Mouse (Mus musculus) CH12.LX (cell line): ENCODE data around the gene Rab3ip. TPM values are rescaled to one million over a fixed set of nuclear protein-coding genes. Genes with fewer than 3 reads are reported as not detected.

ENCODE experiments used
- DNase-seq: peaks from one replicate; pipeline ENCODE4 v3.0.0-alpha.2; 2013; ENCODE audit errors: extremely low read depth
- H3K27ac ChIP-seq: 2 replicates; pipeline ENCODE4 v1.5.1; 2012; ENCODE audit warnings: low read depth, mild to moderate bottlenecking, control low read depth, moderate library complexity; ENCODE audit not compliant: insufficient read depth
- H3K27me3 ChIP-seq: replicated peaks from 2 replicates; pipeline ENCODE3; 2012; ENCODE audit warnings: inconsistent platforms
- H3K36me3 ChIP-seq, 2 experiments: replicated peaks in 1 of 2; 2 replicates each; pipeline versions ENCODE3 to v1.6.1; 2012; ENCODE audit warnings: inconsistent platforms in 1 of 2, low read length in 1 of 2, mild to moderate bottlenecking in 1 of 2, mixed read lengths in 1 of 2, moderate library complexity in 1 of 2; ENCODE audit not compliant: control insufficient read depth in 1 of 2, insufficient read depth in 1 of 2
- H3K4me1 ChIP-seq, 2 experiments: 2 replicates each; pipeline ENCODE4 v1.6.1; 2012; ENCODE audit warnings: inconsistent platforms in 1 of 2, moderate library complexity in 1 of 2; ENCODE audit not compliant: insufficient read depth in 2 of 2, control insufficient read depth in 1 of 2
- H3K4me2 ChIP-seq: 2 replicates; pipeline ENCODE4 v1.6.1; 2012; ENCODE audit warnings: low read depth, mild to moderate bottlenecking, control low read depth; ENCODE audit not compliant: poor library complexity, insufficient read depth, severe bottlenecking
- H3K4me3 ChIP-seq, 3 experiments: fragments of 150-350 bp in 1 of 3; sonication (generic) in 1 of 3; replicated peaks in 1 of 3; 2 replicates each; pipeline versions ENCODE3 to v1.5.1; 2011 to 2012; ENCODE audit warnings: low read depth in 2 of 3, low read length in 2 of 3, mild to moderate bottlenecking in 2 of 3, moderate library complexity in 2 of 3, control low read depth in 1 of 3, improper control_type of control experiment in 1 of 3, inconsistent platforms in 1 of 3, mixed read lengths in 1 of 3; ENCODE audit not compliant: poor library complexity in 1 of 3
- H3K79me2 ChIP-seq: replicated peaks from 2 replicates; pipeline ENCODE4 v1.6.1; 2012; ENCODE audit warnings: mild to moderate bottlenecking, moderate library complexity; ENCODE audit not compliant: control insufficient read depth, poor library complexity, insufficient read depth, severe bottlenecking; ENCODE audit errors: extremely low read depth
- H3K9ac ChIP-seq: 2 replicates; pipeline ENCODE4 v1.6.1; 2012; ENCODE audit warnings: low read depth, mild to moderate bottlenecking, control low read depth, moderate library complexity; ENCODE audit not compliant: insufficient read depth
- H3K9me3 ChIP-seq: replicated peaks from 2 replicates; pipeline ENCODE3; 2012; ENCODE audit warnings: low read length, inconsistent platforms, mixed read lengths
- BHLHE40 ChIP-seq: IDR thresholded peaks from 2 replicates; pipeline ENCODE4 v1.6.1; 2011; ENCODE audit warnings: mild to moderate bottlenecking, low read depth, low read length, improper control_type of control experiment
- CHD1 ChIP-seq: IDR thresholded peaks from 2 replicates; pipeline ENCODE4 v1.6.1; 2012; ENCODE audit warnings: low read depth, low read length, improper control_type of control experiment, inconsistent platforms
- CHD2 ChIP-seq: IDR thresholded peaks from 2 replicates; pipeline ENCODE4 v1.6.1; 2011; ENCODE audit warnings: low read length, improper control_type of control experiment
- CTCF ChIP-seq, 2 experiments: IDR thresholded peaks in 1 of 2; conservative IDR thresholded peaks in 1 of 2; 2 replicates each; pipeline ENCODE4 v1.5.1; 2011 to 2012; ENCODE audit warnings: low read depth in 2 of 2, low read length in 2 of 2, improper control_type of control experiment in 1 of 2, inconsistent platforms in 1 of 2, mild to moderate bottlenecking in 1 of 2, moderate library complexity in 1 of 2
- E2F4 ChIP-seq: IDR thresholded peaks from 2 replicates; pipeline ENCODE4 v1.6.1; 2011; ENCODE audit warnings: low read depth, low read length, improper control_type of control experiment; ENCODE audit not compliant: insufficient replicate concordance
- ELF1 ChIP-seq: IDR thresholded peaks from 2 replicates; pipeline ENCODE4 v1.6.1; 2014; ENCODE audit warnings: low read depth, mild to moderate bottlenecking, inconsistent platforms, low read length, improper control_type of control experiment
- EP300 ChIP-seq: IDR thresholded peaks from 2 replicates; pipeline ENCODE4 v1.6.1; 2011; ENCODE audit warnings: low read length, improper control_type of control experiment
- ETS1 ChIP-seq: conservative IDR thresholded peaks from 2 replicates; pipeline ENCODE4 v1.6.1; 2012; ENCODE audit warnings: low read depth, mild to moderate bottlenecking, inconsistent platforms, low read length, improper control_type of control experiment, moderate library complexity
- GABPA ChIP-seq: IDR thresholded peaks from 2 replicates; pipeline ENCODE4 v1.6.1; 2012; ENCODE audit warnings: low read depth, low read length, improper control_type of control experiment, inconsistent platforms; ENCODE audit not compliant: insufficient replicate concordance
- HCFC1 ChIP-seq: IDR thresholded peaks from 2 replicates; pipeline ENCODE4 v1.6.1; 2012; ENCODE audit warnings: low read depth, mild to moderate bottlenecking, inconsistent platforms, low read length, improper control_type of control experiment
- IRF4 ChIP-seq: IDR thresholded peaks from 2 replicates; pipeline ENCODE4 v1.6.1; 2014; ENCODE audit warnings: low read depth, mild to moderate bottlenecking, inconsistent platforms, low read length, improper control_type of control experiment
- JUN ChIP-seq: IDR thresholded peaks from 2 replicates; pipeline ENCODE4 v1.6.1; 2011; ENCODE audit warnings: low read depth, mild to moderate bottlenecking, low read length, improper control_type of control experiment, moderate library complexity; ENCODE audit not compliant: insufficient read depth
- JUND ChIP-seq: conservative IDR thresholded peaks from 2 replicates; pipeline ENCODE4 v1.6.1; 2011; ENCODE audit warnings: low read depth, low read length, improper control_type of control experiment
- KAT2A ChIP-seq: IDR thresholded peaks from 2 replicates; pipeline ENCODE4 v1.6.1; 2012; ENCODE audit warnings: low read length, improper control_type of control experiment, inconsistent platforms; ENCODE audit not compliant: insufficient replicate concordance
- MAFK ChIP-seq: IDR thresholded peaks from 2 replicates; pipeline ENCODE4 v1.6.1; 2011; ENCODE audit warnings: low read length, improper control_type of control experiment; ENCODE audit not compliant: insufficient replicate concordance
- MAX ChIP-seq: IDR thresholded peaks from 2 replicates; pipeline ENCODE4 v1.6.1; 2011; ENCODE audit warnings: low read length, improper control_type of control experiment
- MAZ ChIP-seq: IDR thresholded peaks from 2 replicates; pipeline ENCODE4 v1.6.1; 2012; ENCODE audit warnings: low read depth, mild to moderate bottlenecking, inconsistent platforms, low read length, improper control_type of control experiment, moderate library complexity
- MEF2A ChIP-seq: IDR thresholded peaks from 2 replicates; pipeline ENCODE4 v1.6.1; 2014; ENCODE audit warnings: low read depth, mild to moderate bottlenecking, inconsistent platforms, low read length, improper control_type of control experiment, borderline replicate concordance
- MXI1 ChIP-seq: IDR thresholded peaks from 2 replicates; pipeline ENCODE4 v1.6.1; 2011; ENCODE audit warnings: mild to moderate bottlenecking, low read depth, low read length, improper control_type of control experiment
- MYC ChIP-seq: IDR thresholded peaks from 2 replicates; pipeline ENCODE4 v1.6.1; 2011; ENCODE audit warnings: low read depth, mild to moderate bottlenecking, improper control_type of control experiment, low read length
- NELFE ChIP-seq: IDR thresholded peaks from 2 replicates; pipeline ENCODE4 v1.6.1; 2011; ENCODE audit warnings: low read depth, low read length, improper control_type of control experiment
- NRF1 ChIP-seq: IDR thresholded peaks from 2 replicates; pipeline ENCODE4 v1.6.1; 2014; ENCODE audit warnings: low read depth, mild to moderate bottlenecking, inconsistent platforms, low read length, improper control_type of control experiment, moderate library complexity
- PAX5 ChIP-seq: IDR thresholded peaks from 2 replicates; pipeline ENCODE4 v1.6.1; 2012; ENCODE audit warnings: low read length, inconsistent platforms, mixed read lengths
- POLR2A ChIP-seq: IDR thresholded peaks from 2 replicates; pipeline ENCODE4 v1.6.1; 2011; ENCODE audit warnings: low read depth, mild to moderate bottlenecking, improper control_type of control experiment, low read length
- POLR2AphosphoS2 ChIP-seq: IDR thresholded peaks from 2 replicates; pipeline ENCODE4 v1.6.1; 2011; ENCODE audit warnings: low read depth, low read length, improper control_type of control experiment
- RAD21 ChIP-seq: IDR thresholded peaks from 2 replicates; pipeline ENCODE4 v1.6.1; 2011; ENCODE audit warnings: low read depth, mild to moderate bottlenecking, low read length, improper control_type of control experiment, moderate library complexity
- RCOR1 ChIP-seq: conservative IDR thresholded peaks from 2 replicates; pipeline ENCODE4 v1.6.1; 2012; ENCODE audit warnings: low read depth, mild to moderate bottlenecking, inconsistent platforms, low read length, improper control_type of control experiment
- SIN3A ChIP-seq: IDR thresholded peaks from 2 replicates; pipeline ENCODE4 v1.6.1; 2012; ENCODE audit warnings: low read length, improper control_type of control experiment, inconsistent platforms
- SMC3 ChIP-seq: IDR thresholded peaks from 2 replicates; pipeline ENCODE4 v1.6.1; 2011; ENCODE audit warnings: low read depth, low read length, improper control_type of control experiment
- TBP ChIP-seq: conservative IDR thresholded peaks from 2 replicates; pipeline ENCODE4 v1.6.1; 2011; ENCODE audit warnings: low read depth, low read length, improper control_type of control experiment
- TCF12 ChIP-seq: IDR thresholded peaks from 2 replicates; pipeline ENCODE4 v1.6.1; 2014; ENCODE audit warnings: low read depth, mild to moderate bottlenecking, inconsistent platforms, low read length, improper control_type of control experiment
- UBTF ChIP-seq: IDR thresholded peaks from 2 replicates; pipeline ENCODE4 v1.6.1; 2012; ENCODE audit warnings: low read depth, mild to moderate bottlenecking, inconsistent platforms, low read length, improper control_type of control experiment, moderate library complexity
- USF1 ChIP-seq: IDR thresholded peaks from 2 replicates; pipeline ENCODE4 v1.6.1; 2014; ENCODE audit warnings: low read depth, mild to moderate bottlenecking, inconsistent platforms, low read length, improper control_type of control experiment
- USF2 ChIP-seq: conservative IDR thresholded peaks from 2 replicates; pipeline ENCODE4 v1.6.1; 2011; ENCODE audit warnings: low read depth, low read length, improper control_type of control experiment
- ZC3H11A ChIP-seq: IDR thresholded peaks from 2 replicates; pipeline ENCODE4 v1.6.1; 2012; ENCODE audit warnings: low read depth, mild to moderate bottlenecking, inconsistent platforms, low read length, improper control_type of control experiment
- ZKSCAN1 ChIP-seq: IDR thresholded peaks from 2 replicates; pipeline ENCODE4 v1.6.1; 2012; ENCODE audit warnings: low read depth, inconsistent platforms, low read length, improper control_type of control experiment, borderline replicate concordance
- ZMIZ1 ChIP-seq: IDR thresholded peaks from 2 replicates; pipeline ENCODE4 v1.6.1; 2012; ENCODE audit warnings: low read depth, mild to moderate bottlenecking, inconsistent platforms, low read length, improper control_type of control experiment
- ZNF384 ChIP-seq: IDR thresholded peaks from 2 replicates; pipeline ENCODE4 v1.6.1; 2012; ENCODE audit warnings: low read depth, low read length, improper control_type of control experiment, inconsistent platforms
- dilution Hi-C: fragments of 300-500 bp; cut with MboI; formaldehyde crosslinking; loops from 2 replicates; pipeline ENCODE4 v1.14.3; 2020; ENCODE audit warnings: low sequenced_read_pairs; ENCODE audit not compliant: extremely low pct_unique_long_range_greater_than_20kb, extremely low pct_ligation_motif_present
- in situ Hi-C: fragments of 300-500 bp; cut with MboI; formaldehyde crosslinking; loops from 3 replicates; pipeline ENCODE4 v1.14.3; 2019; ENCODE audit warnings: low sequenced_read_pairs, low pct_ligation_motif_present, low pct_unique_long_range_greater_than_20kb, mixed read lengths
- polyA plus RNA-seq: library from polyadenylated mRNA; unstranded; fragments of >175 nt; gene quantifications from 2 replicates; pipeline ENCODE4 v1.2.1, GENCODE M21; 2012; ENCODE audit warnings: low read depth; ENCODE audit not compliant: insufficient read length
- total RNA-seq, 2 experiments: library from RNA; depleted of rRNA; stranded (reverse); fragments of 300-350 nt in 1 of 2; fragments of >200 nt in 1 of 2; gene quantifications; 2 replicates each; pipeline ENCODE4 v1.2.3; 2012 to 2014

Gene Rab3ip
- total RNA-seq (2012; rRNA removed), result 10.0 and 10.3 TPM in 2 replicates
- total RNA-seq (2014; rRNA removed), result 13.3 and 18.3 TPM in 2 replicates
- polyA plus RNA-seq, result 9.3 and 9.5 TPM in 2 replicates

GRCm38 (mm10) chr10:116950009-116950769 lies at the start of gene Rab3ip:
Rab3ip (minus strand) TSS chr10:116950769.
- H3K9me3 ChIP-seq, result peaks cover 4% of the 10 kb centered on the region
- H3K4me3 ChIP-seq, result peak within 1 kb of the TSS; percentile 67 to 82 (median 77)
- H3K9ac ChIP-seq, result peak within 1 kb of the TSS; percentile 79
- peak within 1 kb of the TSS; percentile 97 for H3K4me2 ChIP-seq
- TF ChIP-seq CHD1, result no peak
- peak; percentile 40; the same call in 1 of the 2 replicates for TF ChIP-seq NELFE
- TF ChIP-seq ZMIZ1, result peak; percentile 40; the same call in 1 of the 2 replicates
- TF ChIP-seq ZKSCAN1, result no peak
- no peak for TF ChIP-seq USF1
- TF ChIP-seq BHLHE40, result 0 out of 2 replicates have a peak, but pooled peaks have one; percentile 12
- no peak for TF ChIP-seq POLR2AphosphoS2
- TF ChIP-seq E2F4, result no peak
- peak; percentile 57; the same call in 1 of the 2 replicates for TF ChIP-seq POLR2A
- TF ChIP-seq USF2, result no peak
- peak; percentile 74 for TF ChIP-seq CHD2
- TF ChIP-seq KAT2A, result 0 out of 2 replicates have a peak, but pooled peaks have one; percentile 27
- no peak for TF ChIP-seq MYC
- no peak for TF ChIP-seq SIN3A
- peak; percentile 86 for TF ChIP-seq MAZ
- peak; percentile 67 for TF ChIP-seq IRF4
- TF ChIP-seq ZC3H11A, result no peak
- TF ChIP-seq ELF1, result peak; percentile 25; the same call in 1 of the 2 replicates
- no peak for TF ChIP-seq ETS1
- TF ChIP-seq SMC3, result peak; percentile 18
- TF ChIP-seq TBP, result no peak
- no peak for TF ChIP-seq MAX
- TF ChIP-seq EP300, result no peak
- TF ChIP-seq CTCF (conservative IDR thresholded peaks at IDR 0.05 in 1 of 2, IDR thresholded peaks at IDR 0.05 in 1 of 2; ENCODE audit: low read depth in 2 of 2, low read length in 2 of 2), result peak; percentile 37 to 74; a peak in 2 of 4 replicates
- TF ChIP-seq GABPA, result no peak
- no peak for TF ChIP-seq PAX5
- TF ChIP-seq TCF12, result peak; percentile 63
- peak; percentile 81 for TF ChIP-seq NRF1
- TF ChIP-seq JUN, result no peak
- no peak; the same call in 1 of the 2 replicates for TF ChIP-seq UBTF
- no peak for TF ChIP-seq JUND
- no peak for TF ChIP-seq ZNF384
- no peak for TF ChIP-seq MAFK
- TF ChIP-seq RAD21, result no peak; the same call in 1 of the 2 replicates
- peak; percentile 39; the same call in 1 of the 2 replicates for TF ChIP-seq HCFC1
- peak; percentile 9; the same call in 1 of the 2 replicates for TF ChIP-seq MEF2A
- no peak for TF ChIP-seq RCOR1
- TF ChIP-seq MXI1, result no peak; the same call in 1 of the 2 replicates
- H3K27me3 ChIP-seq, result peaks cover 7% of the 10 kb centered on the region
- no peaks in the 10 kb centered on the region for H3K79me2 ChIP-seq
- peaks cover 3 to 21% of the 10 kb centered on the region in 2 experiments for H3K36me3 ChIP-seq
- H3K27ac ChIP-seq, result no peak within 1 kb of the TSS
- dilution Hi-C loops, result no loop called here
- in situ Hi-C loops, result no loop called here
- peak; percentile 80 for DNase-seq
- H3K4me1 ChIP-seq, result peaks cover 0 to 17% of the 10 kb centered on the region in 2 experiments; a peak in 3 of 4 replicates
